Mouse (Mus musculus) megakaryocyte, embryonic 14.5 days (primary cell): ENCODE data around the gene Slc7a10.

Experiments used
- FLI1 ChIP-seq: IDR thresholded peaks from 2 replicates; pipeline ENCODE4 v1.6.1; 2012; ENCODE audit warnings: low read length, inconsistent platforms, mixed read lengths
- GATA1 ChIP-seq: IDR thresholded peaks from 3 replicates; pipeline ENCODE4 v1.6.1; 2012; ENCODE audit warnings: mixed read lengths, low read length, inconsistent platforms, borderline replicate concordance

DNA sequence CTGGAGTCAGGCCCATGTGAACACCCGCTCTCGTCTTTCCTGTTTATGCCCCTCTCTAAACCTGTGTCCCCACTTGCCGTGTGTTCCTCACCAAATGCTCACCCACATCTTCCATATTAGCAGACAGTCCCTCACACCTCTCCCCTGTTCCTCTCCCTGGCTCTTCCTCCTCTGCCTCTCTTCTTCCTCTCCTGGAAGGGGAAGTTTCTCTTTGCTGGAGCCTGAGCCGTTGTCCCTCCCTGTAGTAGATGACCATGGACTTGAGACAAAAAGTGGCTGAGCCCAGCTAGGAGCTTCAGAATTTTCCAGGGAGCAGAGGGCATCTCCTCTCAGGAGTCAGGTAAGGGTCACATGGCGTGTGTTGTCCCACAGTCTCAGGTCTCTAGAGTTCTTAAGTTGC lies 19.2 kb upstream of the Slc7a10 start:
- TF ChIP-seq GATA1 (no peak), FLI1 (no peak)
